Mouse (Mus musculus) liver, embryonic 14.5 days (tissue): Measurements from ENCODE around the gene Magt1.

Experiments
- CTCF ChIP-seq: IDR thresholded peaks from 2 replicates; pipeline ENCODE4 v1.5.1; 2016; ENCODE audit warnings: antibody characterized with exemption, low read depth, control low read depth
- EP300 ChIP-seq: IDR thresholded peaks from 2 replicates; pipeline ENCODE4 v1.6.1; 2016; ENCODE audit warnings: antibody characterized with exemption, low read depth

DNA sequence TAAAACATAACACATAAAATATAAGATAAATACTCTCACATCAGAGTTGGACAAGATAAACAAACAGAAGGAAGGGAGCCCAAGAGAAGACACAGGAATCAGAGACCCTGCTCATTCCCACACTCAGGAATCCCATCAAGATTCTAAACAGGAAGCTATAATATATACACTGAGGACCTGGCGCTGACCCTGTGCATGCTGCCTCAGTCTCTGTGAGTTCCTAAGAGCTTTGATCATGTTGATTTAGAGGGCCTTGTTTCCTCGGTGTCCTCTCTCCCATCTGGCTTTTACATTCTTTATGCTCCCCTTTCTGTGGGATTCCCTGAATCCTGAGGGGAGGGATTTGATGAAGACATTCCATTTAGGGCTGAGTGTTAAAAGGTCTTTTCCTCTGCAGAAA, 33.7 kb upstream of the Magt1 start:
- TF ChIP-seq CTCF (no peak), EP300 (no peak)
